Mouse (Mus musculus) ES-Bruce4 (cell line): ENCODE measurements around the gene Slc26a8.

Experiments used
- EP300 ChIP-seq: IDR thresholded peaks from 2 replicates; pipeline ENCODE4 v1.6.1; 2011; ENCODE audit warnings: low read depth, low read length; ENCODE audit not compliant: insufficient read depth
- POLR2A ChIP-seq: IDR thresholded peaks from one replicate; pipeline ENCODE4 v1.8.1; 2011; ENCODE audit warnings: low read length; ENCODE audit not compliant: insufficient read depth

DNA sequence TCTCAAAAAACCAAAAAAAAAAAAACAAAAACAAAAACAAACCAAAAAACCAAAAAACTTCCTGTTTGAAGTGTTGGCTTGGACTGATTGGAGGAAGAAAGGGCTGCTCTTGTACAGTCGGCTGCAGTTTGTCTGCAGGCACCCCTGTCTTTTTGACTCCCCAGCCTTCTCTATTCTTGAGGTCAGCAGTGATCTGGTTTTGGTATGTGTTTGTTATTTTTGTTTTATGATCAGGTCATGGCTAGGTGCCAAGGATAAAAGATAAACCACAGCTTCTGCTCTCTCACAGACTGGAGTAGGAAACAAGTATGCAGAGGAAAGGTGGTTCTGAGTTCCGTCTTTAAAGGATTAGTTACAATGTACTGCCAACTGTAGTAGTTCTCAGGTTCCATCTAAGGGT lies 12.6 kb upstream of the Slc26a8 start:
- TF ChIP-seq EP300 (no peak), POLR2A (no peak)
